Mouse (Mus musculus): Measurements from ENCODE around the gene RPS10-NUDT3. TPM values are rescaled to one million over a fixed set of nuclear protein-coding genes. Genes with fewer than 3 reads are reported as not detected.

Gene RPS10-NUDT3
- polyA plus RNA-seq, 1 experiment from 2014 or later: not detected

GRCm38 (mm10) chr17:27622611-27623359, 12.2 kb downstream of the RPS10-NUDT3 start:
- H3K4me2 ChIP-seq (replicated peaks): peak overlapping the region; percentile 77
- H3K36me3 ChIP-seq: peaks cover 17% of the 10 kb centered on the region
- H3K9me3 ChIP-seq: peaks cover 5% of the 10 kb centered on the region; the same call in 1 of the 2 replicates
- WGBS: under 1% methylated on average over 79 of the region's 80 CpGs
- peak; percentile 45 for ATAC-seq (ENCODE audit: low FRiP score, low read depth)
- H3K27me3 ChIP-seq: no peaks in the 10 kb centered on the region
- H3K4me3 ChIP-seq: peak overlapping the region; percentile 90
- peaks cover 34% of the 10 kb centered on the region for H3K4me1 ChIP-seq
- peak overlapping the region; percentile 95 for H3K27ac ChIP-seq
- peak overlapping the region; percentile 98 for H3K9ac ChIP-seq

DNA sequence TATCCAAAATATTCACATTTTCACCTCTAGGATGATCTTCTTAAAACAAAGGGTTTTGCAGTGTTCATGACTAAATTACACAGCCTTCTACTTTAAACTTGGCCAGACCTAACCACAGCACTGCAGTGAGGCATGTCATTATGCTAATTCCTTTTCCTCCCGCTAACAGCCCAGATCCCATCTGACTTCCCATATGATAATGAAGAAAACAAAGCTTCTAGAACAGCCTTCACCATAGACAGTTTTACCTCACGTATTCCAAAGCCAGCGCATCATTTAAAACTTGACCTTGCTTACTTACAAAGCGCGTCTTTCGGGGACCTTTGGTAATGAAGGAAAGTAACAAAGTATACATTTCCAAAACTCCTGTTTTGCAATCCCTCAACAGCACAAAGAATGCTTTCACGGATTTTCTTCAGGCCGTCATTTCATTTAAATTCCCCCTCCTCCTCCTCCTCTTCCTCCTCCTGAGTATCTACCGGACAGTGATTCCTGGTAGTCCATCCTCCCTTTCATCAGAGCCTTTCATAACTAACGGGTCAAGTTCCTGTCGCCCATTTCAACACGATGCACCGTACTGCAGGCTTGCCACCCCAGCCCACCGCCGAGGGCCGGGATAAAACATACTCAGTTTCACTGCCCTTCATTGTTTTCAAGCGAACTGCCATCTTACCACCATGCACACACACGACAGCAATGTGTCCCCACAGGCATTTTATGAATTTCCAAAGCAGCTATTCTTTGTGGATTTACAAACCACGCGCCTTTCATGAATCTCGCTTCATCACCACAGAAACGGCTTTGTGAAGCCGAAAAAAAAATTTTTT, 13.1 kb downstream of the RPS10-NUDT3 start:
- WGBS: 2% methylated on average over 23 of the region's 23 CpGs
- peaks cover 32% of the 10 kb centered on the region for H3K4me1 ChIP-seq

DNA sequence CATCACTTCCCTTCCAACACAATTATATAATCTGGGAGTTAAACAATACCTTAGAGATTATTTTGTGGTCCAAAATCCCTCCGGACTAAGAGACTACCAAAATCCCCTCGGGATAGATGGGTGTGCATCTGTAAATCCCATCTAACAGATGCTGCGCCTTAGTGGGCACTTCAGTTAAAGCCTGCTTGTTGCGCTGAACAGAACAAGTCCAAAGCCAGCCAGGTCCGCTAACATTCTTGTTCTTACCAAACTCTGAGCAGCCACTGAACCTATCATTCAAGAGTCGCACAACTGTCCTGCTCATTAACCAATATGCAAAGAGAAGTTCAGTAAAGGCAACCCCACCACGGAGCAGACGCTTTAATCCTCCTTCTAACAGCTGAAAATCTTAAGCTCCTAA, 13.9 kb downstream of the RPS10-NUDT3 start:
- Histone ChIP-seq H3K27ac (no peak overlapping the region), H3K9me3 (peaks cover 11% of the 10 kb centered on the region; the same call in 1 of the 2 replicates), H3K4me2 (replicated peaks) (peak overlapping the region; percentile 77), H3K4me3 (peak overlapping the region; percentile 90), H3K9ac (peak overlapping the region; percentile 98), H3K27me3 (no peaks in the 10 kb centered on the region), H3K4me1 (peaks cover 27% of the 10 kb centered on the region), H3K36me3 (peaks cover 32% of the 10 kb centered on the region)
- ATAC-seq (ENCODE audit: low FRiP score, low read depth): no peak
- 38% methylated on average over 8 of the region's 8 CpGs for WGBS

More for the DNA sequence above, 13.1 kb downstream of the RPS10-NUDT3 start:
- peak overlapping the region; percentile 95 for H3K27ac ChIP-seq
- peaks cover 26% of the 10 kb centered on the region for H3K36me3 ChIP-seq
- H3K9ac ChIP-seq: peak overlapping the region; percentile 98
- peaks cover 11% of the 10 kb centered on the region; the same call in 1 of the 2 replicates for H3K9me3 ChIP-seq
- ATAC-seq (ENCODE audit: low FRiP score, low read depth): no peak
- H3K4me2 ChIP-seq (replicated peaks): peak overlapping the region; percentile 77
- H3K27me3 ChIP-seq: no peaks in the 10 kb centered on the region
- peak overlapping the region; percentile 90 for H3K4me3 ChIP-seq

- Histone ChIP-seq H3K4me3 (no peak overlapping the region), H3K36me3 (peaks cover 41% of the 10 kb centered on the region), H3K27ac (no peak overlapping the region), H3K27me3 (no peaks in the 10 kb centered on the region), H3K9me3 (peaks cover 11% of the 10 kb centered on the region; the same call in 1 of the 2 replicates), H3K9ac (no peak overlapping the region), H3K4me1 (peaks cover 30% of the 10 kb centered on the region), H3K4me2 (replicated peaks) (no peak overlapping the region)
- no peak for ATAC-seq (ENCODE audit: low FRiP score, low read depth)
- WGBS: 70% methylated on average over 7 of the region's 7 CpGs
These were observed 19.6 kb downstream of the RPS10-NUDT3 start for GRCm38 (mm10) chr17:27615388-27615787.

DNA sequence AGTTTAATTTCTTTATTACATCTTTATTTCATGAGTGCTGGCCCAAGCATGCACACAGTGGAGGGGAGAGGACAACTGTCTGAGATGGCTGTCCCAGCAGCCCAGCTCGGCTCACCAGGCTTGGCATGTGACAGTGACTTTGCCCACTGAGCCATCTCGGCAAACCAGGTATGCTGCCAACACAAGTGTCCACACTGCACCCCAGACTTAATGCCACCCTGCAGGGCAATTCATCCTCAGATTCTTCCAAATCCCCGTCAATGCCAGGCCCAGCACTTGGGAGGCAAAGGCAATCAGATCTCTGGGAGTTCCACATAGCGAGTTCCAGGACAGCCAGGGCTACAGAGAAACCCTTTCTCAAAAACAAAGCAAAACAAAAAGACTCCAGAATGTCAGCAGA, 22.0 kb downstream of the RPS10-NUDT3 start:
- Histone ChIP-seq H3K4me3 (no peak overlapping the region), H3K27me3 (no peaks in the 10 kb centered on the region), H3K9ac (no peak overlapping the region), H3K36me3 (peaks cover 37% of the 10 kb centered on the region), H3K4me2 (replicated peaks) (no peak overlapping the region), H3K9me3 (peaks cover 8% of the 10 kb centered on the region; the same call in 1 of the 2 replicates), H3K27ac (no peak overlapping the region), H3K4me1 (peaks cover 36% of the 10 kb centered on the region)
- no peak for ATAC-seq (ENCODE audit: low FRiP score, low read depth)
- 77% methylated on average over 4 of the region's 4 CpGs for WGBS

GRCm38 (mm10) chr17:27611994-27612393, 23.0 kb downstream of the RPS10-NUDT3 start:
- 77% methylated on average over 5 of the region's 5 CpGs for WGBS
- ATAC-seq (ENCODE audit: low FRiP score, low read depth): no peak

DNA sequence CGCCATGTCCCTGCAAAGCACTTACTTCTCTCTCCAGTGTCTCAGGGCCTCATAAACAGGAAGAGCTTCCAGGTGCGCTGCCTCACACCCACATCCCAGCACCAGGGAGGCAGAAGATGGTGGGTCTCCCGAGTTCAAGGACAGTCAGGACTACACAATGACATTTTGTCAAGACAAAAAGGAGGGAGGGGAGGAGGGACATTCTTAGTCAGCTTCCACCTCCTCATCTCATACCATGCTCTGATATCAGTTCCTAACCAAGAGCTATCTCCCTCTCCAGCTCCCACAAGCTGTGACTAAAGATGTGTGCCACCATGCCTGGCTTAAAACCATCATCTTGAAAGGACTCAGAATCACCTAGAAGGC, 23.5 kb downstream of the RPS10-NUDT3 start:
- Histone ChIP-seq H3K9ac (peak overlapping the region; percentile 48; the same call in 1 of the 2 replicates), H3K27me3 (no peaks in the 10 kb centered on the region), H3K4me1 (peaks cover 36% of the 10 kb centered on the region), H3K4me3 (no peak overlapping the region), H3K4me2 (replicated peaks) (no peak overlapping the region), H3K36me3 (peaks cover 29% of the 10 kb centered on the region), H3K9me3 (no peaks in the 10 kb centered on the region), H3K27ac (no peak overlapping the region)
- no peak for ATAC-seq (ENCODE audit: low FRiP score, low read depth)
- 52% methylated on average over 3 of the region's 3 CpGs for WGBS

More at GRCm38 (mm10) chr17:27611994-27612393, 23.0 kb downstream of the RPS10-NUDT3 start:
- Histone ChIP-seq H3K9me3 (no peaks in the 10 kb centered on the region), H3K36me3 (peaks cover 34% of the 10 kb centered on the region), H3K4me2 (replicated peaks) (no peak overlapping the region), H3K4me3 (no peak overlapping the region), H3K4me1 (peaks cover 36% of the 10 kb centered on the region), H3K27me3 (no peaks in the 10 kb centered on the region), H3K9ac (peak overlapping the region; percentile 48; the same call in 1 of the 2 replicates), H3K27ac (no peak overlapping the region)

DNA sequence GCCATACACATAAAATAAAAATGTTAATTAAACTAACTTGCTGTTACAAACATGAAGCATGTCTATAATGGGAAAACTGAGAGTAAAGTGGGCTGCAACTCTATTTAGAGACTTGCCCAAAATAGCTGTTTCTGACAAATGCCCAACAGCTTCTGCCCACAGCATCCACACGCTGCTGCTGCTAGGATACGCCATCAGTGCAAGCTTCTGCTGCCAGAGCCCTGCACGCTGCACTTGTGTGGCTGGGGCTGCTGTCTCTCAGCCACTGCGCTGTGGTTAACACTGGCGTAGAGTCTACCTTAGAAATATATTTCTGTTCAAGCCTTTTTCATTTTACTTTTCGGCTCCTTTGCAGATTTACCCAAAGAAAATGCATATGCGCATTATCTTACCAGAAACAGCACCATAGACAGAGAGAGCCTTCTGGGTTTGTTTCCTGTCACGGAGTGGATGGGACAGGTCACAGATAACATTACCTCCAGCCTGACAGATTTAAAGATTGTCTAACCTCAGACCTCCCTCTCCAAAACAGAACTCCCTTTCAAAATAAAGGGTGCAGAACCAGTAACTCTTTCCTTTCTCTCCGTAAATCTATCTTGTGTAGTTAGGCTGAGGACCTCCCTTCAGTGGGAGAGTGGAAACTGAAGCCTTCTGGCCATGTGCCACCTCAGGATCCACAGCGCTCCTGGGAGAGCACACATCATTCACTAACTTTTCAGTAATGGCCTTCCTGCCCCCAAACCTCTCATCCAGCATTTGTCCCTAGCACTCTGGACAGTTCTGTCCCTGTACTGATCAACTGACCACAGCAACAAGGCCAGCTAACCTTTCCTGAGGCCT, 24.1 kb downstream of the RPS10-NUDT3 start:
- WGBS: 81% methylated on average over 10 of the region's 10 CpGs
- no peak overlapping the region for H3K4me3 ChIP-seq
- H3K9ac ChIP-seq: peak overlapping the region; percentile 48; the same call in 1 of the 2 replicates
- no peak overlapping the region for H3K4me2 ChIP-seq (replicated peaks)
- no peaks in the 10 kb centered on the region for H3K27me3 ChIP-seq
- H3K27ac ChIP-seq: no peak overlapping the region; the same call in 1 of the 2 replicates
- peaks cover 27% of the 10 kb centered on the region for H3K36me3 ChIP-seq
- H3K4me1 ChIP-seq: peaks cover 40% of the 10 kb centered on the region
- no peaks in the 10 kb centered on the region for H3K9me3 ChIP-seq
- ATAC-seq (ENCODE audit: low FRiP score, low read depth): no peak

DNA sequence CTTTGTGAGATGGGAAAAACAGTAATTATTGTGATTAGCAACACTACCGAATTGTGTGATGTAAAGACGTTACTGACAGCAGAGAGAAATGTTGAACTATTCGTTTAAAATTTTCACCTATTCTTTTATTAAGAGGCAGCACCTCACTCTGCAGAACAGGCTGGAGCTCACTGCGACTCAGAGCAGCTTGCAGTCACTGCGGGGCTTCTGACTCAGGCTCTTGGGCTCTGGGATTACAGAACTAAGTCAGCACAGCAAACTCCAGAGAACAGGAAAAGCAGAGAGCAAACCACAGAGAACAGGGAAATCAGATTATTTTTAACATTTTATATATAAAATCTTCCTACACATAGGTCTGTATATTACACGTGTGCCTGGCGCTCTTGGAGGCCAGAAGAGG, 25.4 kb downstream of the RPS10-NUDT3 start:
- H3K4me3 ChIP-seq: no peak overlapping the region
- no peaks in the 10 kb centered on the region for H3K27me3 ChIP-seq
- peaks cover 43% of the 10 kb centered on the region for H3K4me1 ChIP-seq
- H3K9ac ChIP-seq: no peak overlapping the region
- 79% methylated on average over 7 of the region's 7 CpGs for WGBS
- ATAC-seq (ENCODE audit: low FRiP score, low read depth): no peak
- H3K4me2 ChIP-seq (replicated peaks): no peak overlapping the region
- H3K9me3 ChIP-seq: no peaks in the 10 kb centered on the region
- H3K36me3 ChIP-seq: peaks cover 27% of the 10 kb centered on the region
- H3K27ac ChIP-seq: no peak overlapping the region

DNA sequence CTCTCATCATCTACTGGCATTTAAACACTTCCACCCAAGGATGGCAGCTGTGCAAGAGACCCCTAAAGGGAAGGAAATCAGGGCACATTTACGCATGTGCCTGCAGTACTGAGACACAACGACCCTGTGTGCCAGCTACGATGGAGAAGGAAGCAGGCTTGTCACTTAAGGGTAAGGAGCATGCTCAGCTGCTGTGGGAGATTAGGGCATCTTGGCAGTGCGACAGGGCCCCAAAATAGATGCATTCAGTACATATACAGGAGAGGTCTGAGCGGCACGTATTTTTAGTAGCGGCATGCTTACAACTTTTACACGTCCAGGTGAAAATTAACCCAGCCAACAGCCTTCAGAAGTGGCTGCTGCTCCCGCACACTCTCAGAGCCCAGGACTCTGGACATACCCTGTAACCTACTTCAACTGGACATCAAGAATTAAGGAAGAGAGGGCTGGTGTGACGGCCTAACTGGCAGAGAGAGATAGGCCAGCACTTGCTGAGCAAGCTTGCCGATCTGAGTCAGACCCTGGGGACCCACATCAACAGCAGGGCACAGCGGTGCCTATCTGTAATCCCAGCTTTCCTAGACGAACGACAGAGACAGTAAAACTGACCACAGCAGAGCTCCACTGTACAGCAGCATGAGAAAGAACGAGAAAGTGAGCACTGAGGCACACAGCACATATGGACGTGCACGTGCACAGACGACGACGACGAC, 31.3 kb downstream of the RPS10-NUDT3 start:
- Histone ChIP-seq H3K9me3 (no peaks in the 10 kb centered on the region), H3K4me1 (peaks cover 45% of the 10 kb centered on the region), H3K4me2 (replicated peaks) (no peak overlapping the region), H3K36me3 (peaks cover 14% of the 10 kb centered on the region), H3K27me3 (no peaks in the 10 kb centered on the region), H3K9ac (no peak overlapping the region), H3K27ac (0 out of 2 replicates have a peak overlapping the region, but pooled peaks have one; percentile 22), H3K4me3 (no peak overlapping the region)
- WGBS: 73% methylated on average over 21 of the region's 21 CpGs
- no peak for ATAC-seq (ENCODE audit: low FRiP score, low read depth)

GRCm38 (mm10) chr17:27603036-27603435, 32.0 kb downstream of the RPS10-NUDT3 start:
- ATAC-seq (ENCODE audit: low FRiP score, low read depth): no peak
- Histone ChIP-seq H3K4me2 (replicated peaks) (no peak overlapping the region), H3K9ac (no peak overlapping the region), H3K27ac (no peak overlapping the region), H3K27me3 (no peaks in the 10 kb centered on the region), H3K9me3 (no peaks in the 10 kb centered on the region), H3K4me3 (no peak overlapping the region), H3K36me3 (peaks cover 10% of the 10 kb centered on the region), H3K4me1 (peaks cover 45% of the 10 kb centered on the region)
- WGBS: 89% methylated on average over 2 of the region's 2 CpGs

Measured in limb, embryonic 13.5 days (tissue).